Mouse (Mus musculus) ES-E14 (cell line): Measurements from ENCODE around the gene Tom1l2. TPM values are rescaled to one million over a fixed set of nuclear protein-coding genes. Genes with fewer than 3 reads are reported as not detected.

ENCODE experiments used
- DNase-seq: peaks from one replicate; pipeline ENCODE4 v3.0.0-alpha.2; 2013; ENCODE audit warnings: low read depth, low spot score
- H3K27ac ChIP-seq: 2 replicates; pipeline ENCODE4 v1.5.1; 2012; ENCODE audit warnings: low read depth, mild to moderate bottlenecking, low read length, moderate library complexity, mixed read lengths; ENCODE audit not compliant: poor library complexity, insufficient read depth, severe bottlenecking
- H3K36me3 ChIP-seq: 2 replicates; pipeline ENCODE4 v1.6.1; 2012; ENCODE audit warnings: mild to moderate bottlenecking, low read length, moderate library complexity, mixed read lengths; ENCODE audit not compliant: control insufficient read depth, poor library complexity, insufficient read depth, severe bottlenecking
- H3K4me1 ChIP-seq, 2 experiments: fragments of 150-350 bp in 1 of 2; sonication (generic) in 1 of 2; 2 replicates each; pipeline ENCODE4 v1.6.1; 2012; ENCODE audit warnings: low read length in 2 of 2, mild to moderate bottlenecking in 1 of 2, mixed read lengths in 1 of 2; ENCODE audit not compliant: control insufficient read depth in 2 of 2, insufficient read depth in 2 of 2, poor library complexity in 1 of 2
- H3K4me3 ChIP-seq, 2 experiments: fragments of 150-350 bp in 1 of 2; sonication (generic) in 1 of 2; 2 replicates each; pipeline ENCODE4 v1.5.1; 2012; ENCODE audit warnings: low read length in 2 of 2, low read depth in 1 of 2, mild to moderate bottlenecking in 1 of 2, mixed read lengths in 1 of 2; ENCODE audit not compliant: insufficient read depth in 1 of 2, poor library complexity in 1 of 2, severe bottlenecking in 1 of 2
- H3K9ac ChIP-seq: 2 replicates; pipeline ENCODE4 v1.6.1; 2012; ENCODE audit warnings: low read depth, mild to moderate bottlenecking, low read length, mixed read lengths; ENCODE audit not compliant: poor library complexity, insufficient read depth, severe bottlenecking
- H3K9me3 ChIP-seq: fragments of 150-350 bp; sonication (generic); 2 replicates; pipeline ENCODE4 v1.6.1; 2012; ENCODE audit warnings: low read depth, mild to moderate bottlenecking, low read length; ENCODE audit not compliant: control insufficient read depth, insufficient read depth
- CHD2 ChIP-seq: IDR thresholded peaks from 2 replicates; pipeline ENCODE4 v1.6.1; 2014; ENCODE audit warnings: mild to moderate bottlenecking, low read depth, low read length, inconsistent platforms
- HCFC1 ChIP-seq: IDR thresholded peaks from 2 replicates; pipeline ENCODE4 v1.6.1; 2012; ENCODE audit warnings: low read length, inconsistent platforms, borderline replicate concordance; ENCODE audit not compliant: insufficient read depth
- MAFK ChIP-seq: IDR thresholded peaks from 2 replicates; pipeline ENCODE4 v1.6.1; 2014; ENCODE audit warnings: mild to moderate bottlenecking, low read depth, low read length, inconsistent platforms; ENCODE audit not compliant: insufficient read depth
- ZC3H11A ChIP-seq: IDR thresholded peaks from 2 replicates; pipeline ENCODE4 v1.6.1; 2012; ENCODE audit warnings: low read depth, mild to moderate bottlenecking, inconsistent platforms, low read length, borderline replicate concordance
- ZNF384 ChIP-seq: IDR thresholded peaks from 2 replicates; pipeline ENCODE4 v1.6.1; 2012; ENCODE audit warnings: low read depth, low read length, inconsistent platforms
- in situ Hi-C, 2 experiments: fragments of 600-800 bp; cut with MboI; formaldehyde crosslinking; loops; one replicate each; pipeline ENCODE4 v1.15.1; 2025; ENCODE audit warnings: low sequenced_read_pairs in 2 of 2, inconsistent platforms in 1 of 2; ENCODE audit not compliant: unreplicated experiment in 2 of 2
- total RNA-seq: library from RNA; depleted of rRNA; stranded (reverse); fragments of 300-350 nt; gene quantifications from 2 replicates; pipeline ENCODE4 v1.2.3, GENCODE M21; 2012

Gene Tom1l2
- total RNA-seq, 1 experiment = 10.4 TPM

DNA sequence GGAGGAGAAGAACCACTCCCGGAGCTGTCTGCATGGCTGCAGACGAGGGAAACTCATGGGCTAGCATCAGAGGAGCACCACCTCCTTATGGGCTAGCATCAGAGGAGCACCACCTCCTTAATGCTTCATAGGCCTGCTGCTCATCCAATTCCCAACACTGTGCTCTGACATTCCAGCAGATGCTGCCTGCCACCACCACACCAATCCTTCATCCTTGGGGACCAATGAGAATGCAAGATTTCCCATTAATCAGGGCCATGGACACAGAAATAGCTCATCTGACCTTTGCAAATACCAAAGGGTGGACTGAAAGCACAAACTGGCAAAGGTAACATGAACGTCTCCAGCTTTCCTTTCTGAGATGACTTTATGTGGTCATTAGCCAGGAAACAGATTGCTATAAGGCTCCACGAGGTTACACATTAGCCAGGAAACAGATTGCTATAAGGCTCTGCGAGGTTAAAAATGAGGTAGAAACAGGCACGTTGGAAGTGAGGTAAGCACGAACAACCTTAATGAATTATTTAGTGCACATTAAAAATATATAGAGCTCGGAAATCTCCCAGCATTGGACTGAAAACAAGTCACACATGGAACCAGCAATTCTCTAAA lies 32.2 kb downstream of the Tom1l2 start:
- Histone ChIP-seq H3K9me3 (no peaks in the 10 kb centered on the region), H3K4me1 (peaks cover 0 to 2% of the 10 kb centered on the region in 2 experiments; a peak in 1 of 4 replicates), H3K4me3 (no peak overlapping the region), H3K36me3 (no peaks in the 10 kb centered on the region), H3K9ac (no peak overlapping the region), H3K27ac (no peak overlapping the region)
- DNase-seq = no peak
- in situ Hi-C loops = no loop called here
- no peak for TF ChIP-seq MAFK

DNA sequence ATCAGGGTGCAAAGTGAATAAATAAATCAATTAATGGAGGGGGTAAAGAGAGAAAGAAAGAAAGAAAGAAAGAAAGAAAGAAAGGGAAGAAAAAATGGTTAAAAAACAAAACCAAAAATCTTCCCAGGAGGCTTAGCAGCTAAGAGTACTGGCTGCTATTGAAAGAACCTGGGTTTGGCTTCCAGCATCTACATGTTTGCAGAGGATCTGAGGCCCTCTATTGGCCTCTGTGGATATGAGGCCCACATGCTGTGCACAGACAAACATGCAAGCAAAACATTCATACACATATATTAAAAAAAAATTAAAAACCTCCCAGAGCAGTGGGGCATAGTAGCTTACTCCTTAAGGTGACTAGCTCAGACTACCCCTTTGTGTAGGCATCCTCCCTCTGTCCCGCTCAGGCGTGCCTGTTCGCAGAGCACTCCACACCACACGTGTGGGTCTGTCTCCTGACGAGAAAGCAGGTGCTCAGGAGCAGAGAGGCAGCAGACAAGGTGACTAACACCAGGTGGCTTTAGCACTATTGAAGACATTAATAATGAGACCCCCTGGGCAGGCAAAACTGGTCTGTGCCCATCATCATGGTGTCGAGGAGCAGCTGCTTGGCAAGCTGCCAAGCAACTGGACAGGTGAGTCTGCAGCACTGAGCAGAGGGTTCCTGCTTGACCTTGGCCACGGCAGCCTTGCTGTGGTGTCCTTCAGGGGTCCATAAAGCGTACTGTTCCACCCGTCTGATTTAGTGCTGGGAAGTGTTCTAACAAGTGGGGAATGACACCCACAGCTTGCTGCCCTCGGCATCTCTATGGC lies 33.2 kb downstream of the Tom1l2 start:
- in situ Hi-C loops = no loop called here
- DNase-seq = no peak
- Histone ChIP-seq H3K36me3 (no peaks in the 10 kb centered on the region), H3K27ac (no peak overlapping the region), H3K9me3 (no peaks in the 10 kb centered on the region), H3K4me3 (no peak overlapping the region), H3K4me1 (peaks cover 0 to 2% of the 10 kb centered on the region in 2 experiments; a peak in 1 of 4 replicates), H3K9ac (no peak overlapping the region)
- TF ChIP-seq ZC3H11A (no peak), HCFC1 (no peak), ZNF384 (no peak), CHD2 (no peak), MAFK (no peak)

GRCm38 (mm10) chr11:60318716-60319115 lies 34.0 kb downstream of the Tom1l2 start:
- H3K36me3 ChIP-seq = no peaks in the 10 kb centered on the region
- peaks cover 0 to 2% of the 10 kb centered on the region in 2 experiments; a peak in 1 of 4 replicates for H3K4me1 ChIP-seq
- no peaks in the 10 kb centered on the region for H3K9me3 ChIP-seq
- no peak for DNase-seq
- no peak overlapping the region for H3K4me3 ChIP-seq
- no peak overlapping the region for H3K27ac ChIP-seq
- no peak overlapping the region for H3K9ac ChIP-seq
- in situ Hi-C loops = no loop called here
- no peak for TF ChIP-seq ZNF384
- no peak for TF ChIP-seq MAFK
- no peak for TF ChIP-seq HCFC1
- TF ChIP-seq ZC3H11A = no peak
- no peak for TF ChIP-seq CHD2

DNA sequence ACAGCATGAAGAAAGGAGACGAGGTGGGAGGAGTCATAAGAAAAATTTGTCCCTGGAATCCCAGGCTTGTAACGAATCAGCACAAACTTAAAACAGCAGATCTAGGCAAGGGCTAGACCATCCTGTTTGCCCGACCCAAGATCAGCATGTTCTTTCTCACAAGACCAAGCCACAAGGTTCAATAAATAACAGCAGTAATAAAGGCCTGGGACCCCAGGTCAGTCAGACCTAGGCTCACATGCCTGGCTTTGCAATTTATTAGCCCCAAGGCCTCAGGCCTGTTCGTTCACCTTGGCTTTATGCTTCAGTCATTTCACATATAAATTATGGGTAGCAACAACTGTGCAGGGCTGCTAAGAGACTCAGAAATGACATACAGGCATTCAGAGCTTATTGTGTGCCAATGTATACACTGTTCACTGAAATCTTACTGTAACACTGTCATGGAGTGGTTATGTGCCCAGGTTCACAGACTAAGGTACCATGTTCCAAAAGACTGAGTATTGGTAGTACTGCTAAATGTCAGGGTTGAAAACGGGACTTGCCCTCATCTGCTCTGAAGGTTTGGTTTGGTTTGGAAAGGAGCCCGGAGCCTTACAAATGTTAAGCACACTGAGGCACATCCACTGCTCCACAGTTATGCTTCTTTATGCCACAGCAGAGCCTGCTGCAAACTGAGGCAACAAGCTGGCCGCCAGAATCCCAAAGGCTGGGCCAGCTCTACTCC lies 35.2 kb downstream of the Tom1l2 start:
- peaks cover 0 to 2% of the 10 kb centered on the region in 2 experiments; a peak in 1 of 4 replicates for H3K4me1 ChIP-seq
- TF ChIP-seq ZNF384 (no peak), HCFC1 (no peak), MAFK (no peak), ZC3H11A (no peak), CHD2 (no peak)
- H3K9me3 ChIP-seq = no peaks in the 10 kb centered on the region
- H3K27ac ChIP-seq = no peak overlapping the region
- H3K36me3 ChIP-seq = no peaks in the 10 kb centered on the region
- no peak for DNase-seq
- no peak overlapping the region for H3K4me3 ChIP-seq
- in situ Hi-C loops = no loop called here
- H3K9ac ChIP-seq = no peak overlapping the region
